In the genomic region with DNA sequence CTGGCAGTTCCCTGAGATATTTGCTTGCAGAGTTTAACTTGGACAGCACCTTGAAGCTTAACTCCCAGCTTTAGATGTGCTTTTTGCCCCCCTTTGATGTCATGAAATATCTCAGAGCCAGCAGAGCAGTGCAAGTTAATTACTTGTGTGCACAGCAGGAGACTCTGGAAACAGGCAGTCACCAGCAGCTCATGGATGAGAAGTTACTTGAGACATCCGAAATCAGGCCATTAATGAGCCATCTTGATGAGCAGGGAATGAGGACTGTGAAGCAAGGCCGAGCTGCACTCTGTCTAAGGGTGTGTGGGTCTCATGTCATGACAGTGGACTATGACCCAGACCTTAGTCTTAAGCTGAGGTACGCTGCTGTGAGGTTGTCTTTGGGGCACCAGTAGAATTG, we compare ENCODE assay signal across 27 mouse cellular contexts.
DNase-seq lines count a peak whose midpoint lies in the region; ATAC-seq lines count a peak whose summit lies in the region.
"Had no signal": no experiment of that assay in that cellular context is flagged by ENCODE, and none has a peak within 500 bp of the region (broad histone marks: within the 10 kb centered on the region; RNA-seq: fewer than 3 reads in every experiment).

No protein-coding gene starts in this region.

- no peak overlapping the region for H3K9ac ChIP-seq in kidney, embryonic 14.5 days (ENCODE audit: low read depth, low read length)
- no peak overlapping the region for H3K9ac ChIP-seq in neural tube, embryonic 14.5 days (replicated peaks; ENCODE audit: low read depth, low read length)
- no peak overlapping the region for H3K9ac ChIP-seq in neural tube, embryonic 15.5 days (replicated peaks)
- H3K9ac ChIP-seq in forebrain, embryonic 16.5 days (replicated peaks; ENCODE audit: low read depth, low read length), result no peak overlapping the region
- H3K9ac ChIP-seq: forebrain, embryonic 13.5 days; hindbrain, embryonic 15.5 days; intestine, embryonic 15.5 days; liver, embryonic 12.5 days; liver, postnatal 0 days had no signal

- no peak overlapping the region for H3K4me3 ChIP-seq in kidney, embryonic 14.5 days (ENCODE audit: low read length)
- no peak overlapping the region for H3K4me3 ChIP-seq in neural tube, embryonic 14.5 days (ENCODE audit: low read depth, low read length)
- no peak overlapping the region for H3K4me3 ChIP-seq in neural tube, embryonic 15.5 days (replicated peaks)
- no peak overlapping the region for H3K4me3 ChIP-seq in forebrain, embryonic 16.5 days (replicated peaks; ENCODE audit: low read length)
- H3K4me3 ChIP-seq: forebrain, embryonic 13.5 days; hindbrain, embryonic 15.5 days; intestine, embryonic 15.5 days; liver, embryonic 12.5 days had no signal

- no peak overlapping the region for H3K27ac ChIP-seq in kidney, embryonic 14.5 days (ENCODE audit: low read depth, low read length)
- no peak overlapping the region for H3K27ac ChIP-seq in neural tube, embryonic 14.5 days (ENCODE audit: low read depth, low read length)
- H3K27ac ChIP-seq in neural tube, embryonic 15.5 days (replicated peaks), result no peak overlapping the region
- H3K27ac ChIP-seq in forebrain, embryonic 16.5 days (ENCODE audit: low read length), result no peak overlapping the region
- H3K27ac ChIP-seq: forebrain, embryonic 13.5 days; hindbrain, embryonic 15.5 days; intestine, embryonic 15.5 days; liver, embryonic 12.5 days; macrophage had no signal

- WGBS in kidney, embryonic 14.5 days, result 31% methylated on average over 3 of the region's 3 CpGs
- WGBS in neural tube, embryonic 14.5 days, result 49% methylated on average over 3 of the region's 3 CpGs
- 47% methylated on average over 3 of the region's 3 CpGs for WGBS in neural tube, embryonic 15.5 days
- WGBS in forebrain, embryonic 16.5 days, result 26% methylated on average over 3 of the region's 3 CpGs

- no peaks in the 10 kb centered on the region for H3K27me3 ChIP-seq in kidney, embryonic 14.5 days (ENCODE audit: control insufficient read depth, insufficient read depth, low read length)
- no peaks in the 10 kb centered on the region for H3K27me3 ChIP-seq in neural tube, embryonic 14.5 days (ENCODE audit: control insufficient read depth, insufficient read depth, low read length)
- no peaks in the 10 kb centered on the region for H3K27me3 ChIP-seq in neural tube, embryonic 15.5 days (replicated peaks)
- H3K27me3 ChIP-seq in forebrain, embryonic 16.5 days (replicated peaks; ENCODE audit: control insufficient read depth, insufficient read depth, low read length), result no peaks in the 10 kb centered on the region
- H3K27me3 ChIP-seq: CH12.LX; forebrain, embryonic 13.5 days; hindbrain, embryonic 15.5 days; intestine, embryonic 15.5 days; liver, embryonic 12.5 days had no signal

- no peaks in the 10 kb centered on the region for H3K9me3 ChIP-seq in kidney, embryonic 14.5 days (ENCODE audit: control insufficient read depth, low read length)
- no peaks in the 10 kb centered on the region for H3K9me3 ChIP-seq in neural tube, embryonic 14.5 days (ENCODE audit: control insufficient read depth, low read length)
- no peaks in the 10 kb centered on the region for H3K9me3 ChIP-seq in neural tube, embryonic 15.5 days (replicated peaks)
- H3K9me3 ChIP-seq in forebrain, embryonic 16.5 days (ENCODE audit: control insufficient read depth, low read length), result no peaks in the 10 kb centered on the region
- H3K9me3 ChIP-seq: forebrain, embryonic 13.5 days; hindbrain, embryonic 15.5 days; intestine, embryonic 15.5 days; liver, embryonic 12.5 days had no signal

- peaks cover 5% of the 10 kb centered on the region; the same call in 1 of the 2 replicates for H3K4me1 ChIP-seq in kidney, embryonic 14.5 days (ENCODE audit: control insufficient read depth, insufficient read depth, low read length)
- H3K4me1 ChIP-seq in neural tube, embryonic 14.5 days (ENCODE audit: control insufficient read depth, insufficient read depth, low read length), result no peaks in the 10 kb centered on the region
- peaks cover 4% of the 10 kb centered on the region; the same call in 1 of the 2 replicates for H3K4me1 ChIP-seq in neural tube, embryonic 15.5 days
- H3K4me1 ChIP-seq in forebrain, embryonic 16.5 days (replicated peaks; ENCODE audit: control insufficient read depth, insufficient read depth, low read length), result no peaks in the 10 kb centered on the region
- H3K4me1 ChIP-seq: forebrain, embryonic 13.5 days; hindbrain, embryonic 15.5 days; intestine, embryonic 15.5 days; liver, embryonic 12.5 days had no signal

- no peak overlapping the region for H3K4me2 ChIP-seq in kidney, embryonic 14.5 days (replicated peaks; ENCODE audit: low read depth, low read length)
- no peak overlapping the region for H3K4me2 ChIP-seq in neural tube, embryonic 14.5 days (ENCODE audit: low read depth, low read length)
- no peak overlapping the region for H3K4me2 ChIP-seq in neural tube, embryonic 15.5 days
- no peak overlapping the region for H3K4me2 ChIP-seq in forebrain, embryonic 16.5 days (ENCODE audit: low read length)
- H3K4me2 ChIP-seq: forebrain, embryonic 13.5 days; heart, embryonic 11.5 days; hindbrain, embryonic 15.5 days; intestine, embryonic 15.5 days; liver, embryonic 12.5 days had no signal

- ATAC-seq in kidney, embryonic 14.5 days (ENCODE audit: low FRiP score, low TSS enrichment), result peak; percentile 95
- ATAC-seq in neural tube, embryonic 14.5 days (ENCODE audit: low read depth), result peak; percentile 34; the same call in 1 of the 2 replicates
- no peak for ATAC-seq in neural tube, embryonic 15.5 days (ENCODE audit: low FRiP score)
- no peak for ATAC-seq in forebrain, embryonic 16.5 days
- ATAC-seq: forebrain, embryonic 13.5 days; intestine, embryonic 15.5 days; liver, embryonic 12.5 days; liver, postnatal 0 days; midbrain, embryonic 16.5 days had no signal

- no peaks in the 10 kb centered on the region for H3K36me3 ChIP-seq in kidney, embryonic 14.5 days (ENCODE audit: control insufficient read depth, insufficient read depth, low read length)
- no peaks in the 10 kb centered on the region for H3K36me3 ChIP-seq in neural tube, embryonic 14.5 days (ENCODE audit: control insufficient read depth, insufficient read depth, low read length)
- H3K36me3 ChIP-seq in neural tube, embryonic 15.5 days, result no peaks in the 10 kb centered on the region
- no peaks in the 10 kb centered on the region for H3K36me3 ChIP-seq in forebrain, embryonic 16.5 days (ENCODE audit: control insufficient read depth, insufficient read depth)
- H3K36me3 ChIP-seq: hindbrain, embryonic 15.5 days; intestine, embryonic 15.5 days; liver, embryonic 12.5 days had no signal

- DNase-seq in embryo, embryonic 10 days (ENCODE audit: low spot score), result peak; percentile 18
- no peak for DNase-seq in embryo, embryonic 11 days
- no peak for DNase-seq in kidney, postnatal 25 days
- DNase-seq in thymus, postnatal 14 days, result no peak
- DNase-seq: adrenal gland, postnatal 25 days; cerebellum, adult 18-20 months; cerebellum, postnatal 14 days; gastrocnemius, postnatal 25 days; heart, adult 18-20 months; heart, postnatal 4 days; layer of hippocampus, postnatal 36 days; left cerebral cortex, postnatal 4 days; liver, postnatal 0 days; lung, postnatal 10 days; right cerebral cortex, postnatal 14 days had no signal

Comparison
In these comparisons a context has a peak if more than half of its experiments do, and no peak if none do; other contexts are left out.
1. ATAC-seq: peak in kidney, embryonic 14.5 days (single experiment) and neural tube, embryonic 14.5 days (single experiment); none in neural tube, embryonic 15.5 days (single experiment) and forebrain, embryonic 16.5 days (single experiment).